Mouse (Mus musculus) heart, embryonic 16.5 days (tissue): ENCODE measurements at regions not wholly inside any gene's neighbourhood (a gene's known extent, or its start where the extent isn't known, plus 50 kb on each side); places are given as distances from the start of the nearest gene placed in this dataset.

Source experiments
- ATAC-seq: fragments of 200-750 bp; cut with Nextera tagmentation; replicated peaks from 2 replicates; pipeline ENCODE4 v1.8.0; 2017; ENCODE audit warnings: moderate number of reproducible peaks; ENCODE audit not compliant: insufficient read depth, low FRiP score; ENCODE audit errors: extremely low read depth
- H3K27ac ChIP-seq: fragments of 300-500 bp; sonication (generic); 2 replicates; pipeline ENCODE4 v1.5.1; 2014; ENCODE audit warnings: mild to moderate bottlenecking, low read length, control low read depth, moderate library complexity
- H3K27me3 ChIP-seq: fragments of 300-500 bp; sonication (generic); 2 replicates; pipeline ENCODE4 v1.6.1; 2014; ENCODE audit warnings: low read length, mixed read lengths; ENCODE audit not compliant: control insufficient read depth, insufficient read depth
- H3K36me3 ChIP-seq: fragments of 300-500 bp; sonication (generic); 2 replicates; pipeline ENCODE4 v1.6.1; 2014; ENCODE audit not compliant: control insufficient read depth, insufficient read depth
- H3K4me1 ChIP-seq: fragments of 300-500 bp; sonication (generic); 2 replicates; pipeline ENCODE4 v1.6.1; 2014; ENCODE audit warnings: low read length, mixed read lengths; ENCODE audit not compliant: control insufficient read depth, insufficient read depth
- H3K4me2 ChIP-seq: fragments of 300-500 bp; sonication (generic); 2 replicates; pipeline ENCODE4 v1.6.1; 2014; ENCODE audit warnings: low read depth, mild to moderate bottlenecking, control low read depth, low read length
- H3K4me3 ChIP-seq: fragments of 300-500 bp; sonication (generic); 2 replicates; pipeline ENCODE4 v1.5.1; 2014; ENCODE audit warnings: mild to moderate bottlenecking, control low read depth, low read length
- H3K9ac ChIP-seq: fragments of 300-500 bp; sonication (generic); 2 replicates; pipeline ENCODE4 v1.6.1; 2014; ENCODE audit warnings: low read length, control low read depth
- H3K9me3 ChIP-seq: fragments of 300-500 bp; sonication (generic); replicated peaks from 2 replicates; pipeline ENCODE4 v1.6.1; 2016; ENCODE audit warnings: low read length; ENCODE audit not compliant: control insufficient read depth
- WGBS: fragments of 180-500 bp; shearing (Covaris S2); extraction: QIAGEN DNeasy Blood & Tissue Kit; methylation state at CpG from one replicate; pipeline ENCODE4 v1.1.7; 2014; 5-methylcytosine and 5-hydroxymethylcytosine counted together

DNA sequence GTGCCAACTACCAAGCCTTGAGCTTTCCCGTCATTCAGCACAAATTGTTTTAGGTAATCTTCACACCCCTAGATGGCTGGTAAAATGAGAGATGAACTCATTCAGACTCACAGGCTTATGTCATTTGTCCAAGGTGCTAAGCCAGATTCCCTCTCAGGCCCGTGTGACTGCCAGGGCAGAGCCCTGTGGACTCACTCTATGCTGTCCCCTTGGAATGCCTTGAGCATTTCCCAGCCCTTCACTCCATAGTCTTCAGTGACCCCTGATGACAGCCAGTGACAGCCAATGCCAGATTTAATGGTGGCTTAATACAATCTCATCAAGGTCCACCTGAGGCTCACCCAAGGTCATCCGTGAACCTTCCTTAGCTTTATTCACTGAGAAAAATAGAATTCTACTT, 270.2 kb upstream of the Jmjd1c start:
- no peak overlapping the region for H3K4me3 ChIP-seq
- ATAC-seq, result no peak
- no peaks in the 10 kb centered on the region for H3K27me3 ChIP-seq
- 69% methylated on average over 3 of the region's 3 CpGs for WGBS
- no peaks in the 10 kb centered on the region for H3K4me1 ChIP-seq
- H3K9me3 ChIP-seq, result peaks cover 10% of the 10 kb centered on the region
- no peak overlapping the region for H3K4me2 ChIP-seq
- H3K9ac ChIP-seq, result no peak overlapping the region
- no peak overlapping the region for H3K27ac ChIP-seq
- no peaks in the 10 kb centered on the region for H3K36me3 ChIP-seq

DNA sequence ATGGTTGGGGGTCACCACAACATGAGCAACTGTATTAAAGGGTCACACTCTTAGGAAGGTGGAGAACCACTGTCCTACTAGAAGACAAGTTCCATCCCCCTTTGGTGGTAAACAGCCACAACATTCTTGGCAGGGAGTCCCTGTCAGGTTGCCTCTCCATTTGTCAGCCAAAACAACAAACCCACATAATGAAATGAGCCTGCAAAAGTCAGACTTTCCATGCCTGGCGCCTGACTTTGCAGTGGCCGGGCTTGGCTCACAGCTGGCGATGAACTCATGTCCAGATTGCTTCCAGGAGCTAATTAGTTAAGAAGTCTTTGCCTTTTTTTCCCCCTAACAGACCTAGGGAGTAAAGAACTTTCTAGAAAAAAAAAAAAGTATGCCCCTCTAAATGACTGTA, 269.6 kb upstream of the Jmjd1c start:
- Histone ChIP-seq H3K36me3 (no peaks in the 10 kb centered on the region), H3K4me1 (no peaks in the 10 kb centered on the region), H3K9me3 (peaks cover 10% of the 10 kb centered on the region), H3K27ac (no peak overlapping the region), H3K4me3 (no peak overlapping the region), H3K9ac (no peak overlapping the region), H3K27me3 (no peaks in the 10 kb centered on the region), H3K4me2 (no peak overlapping the region)
- ATAC-seq, result no peak
- WGBS, result 71% methylated on average over 3 of the region's 3 CpGs

DNA sequence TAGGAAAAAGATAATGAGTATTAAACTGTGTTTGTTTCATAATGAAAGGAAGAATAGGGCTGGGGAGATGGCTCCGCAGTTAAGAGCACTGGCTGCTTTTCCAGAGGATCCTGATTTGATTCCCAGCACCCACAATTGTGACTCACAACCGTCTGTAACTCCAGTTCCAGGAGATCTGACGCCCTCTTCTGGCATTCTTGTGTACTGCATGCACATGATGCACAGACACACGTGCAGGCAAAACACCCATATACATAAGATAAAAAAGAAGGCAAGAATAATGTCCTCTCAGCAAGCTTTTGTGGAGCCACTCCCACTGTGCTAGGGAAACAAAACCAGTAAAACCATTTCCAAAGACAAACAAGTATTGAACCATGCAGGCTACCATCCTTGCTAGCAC, 261.0 kb upstream of the Jmjd1c start:
- Histone ChIP-seq H3K4me1 (no peaks in the 10 kb centered on the region), H3K4me2 (no peak overlapping the region), H3K27me3 (no peaks in the 10 kb centered on the region), H3K4me3 (no peak overlapping the region), H3K27ac (no peak overlapping the region), H3K9ac (no peak overlapping the region), H3K36me3 (no peaks in the 10 kb centered on the region), H3K9me3 (peaks cover 5% of the 10 kb centered on the region; the same call in 1 of the 2 replicates)
- WGBS, result 67% methylated on average over 4 of the region's 4 CpGs
- ATAC-seq, result no peak

DNA sequence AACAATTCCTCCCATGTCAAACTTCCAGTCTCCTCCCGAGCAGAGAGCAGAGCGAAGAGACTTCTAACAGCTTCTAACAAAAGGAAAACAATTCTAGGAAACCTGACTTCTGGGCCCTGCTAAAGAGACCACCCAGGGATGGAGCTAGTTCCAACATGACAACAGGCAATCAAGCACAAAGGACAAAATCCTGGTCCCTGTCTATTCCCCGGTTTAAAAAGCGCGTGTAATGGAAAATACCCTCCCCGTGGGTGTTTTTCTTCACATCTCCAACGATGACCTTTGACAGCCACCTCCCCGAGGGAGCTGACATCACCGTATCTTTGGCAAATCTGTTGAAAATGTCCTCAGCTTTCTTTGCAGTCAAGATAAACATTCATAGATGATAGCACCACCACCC, 256.9 kb upstream of the Jmjd1c start:
- WGBS, result 44% methylated on average over 9 of the region's 9 CpGs
- Histone ChIP-seq H3K9ac (no peak overlapping the region), H3K4me2 (no peak overlapping the region), H3K36me3 (no peaks in the 10 kb centered on the region), H3K27me3 (no peaks in the 10 kb centered on the region), H3K27ac (no peak overlapping the region), H3K4me3 (no peak overlapping the region), H3K4me1 (no peaks in the 10 kb centered on the region), H3K9me3 (peaks cover 5% of the 10 kb centered on the region; the same call in 1 of the 2 replicates)
- no peak for ATAC-seq

DNA sequence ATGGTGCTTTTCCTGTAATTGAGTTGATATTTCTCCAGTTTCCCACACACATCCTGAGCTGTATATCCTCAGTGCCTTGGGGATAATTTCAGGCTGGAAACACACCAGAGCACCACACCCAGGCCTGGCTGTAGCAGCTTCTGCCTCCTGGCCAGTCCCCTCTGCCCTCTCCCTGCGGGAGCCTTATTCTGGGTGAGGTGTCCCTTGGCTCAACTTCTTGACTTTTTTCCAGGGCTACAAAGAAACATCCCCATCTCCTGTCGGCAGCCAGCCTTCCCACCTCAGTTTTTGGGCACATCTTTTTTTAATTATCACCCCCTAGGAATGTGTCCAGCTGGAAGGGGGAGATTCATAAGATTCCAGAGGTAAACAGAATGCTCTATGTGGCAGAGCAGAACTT, 252.7 kb upstream of the Jmjd1c start:
- H3K9me3 ChIP-seq, result no peaks in the 10 kb centered on the region
- H3K27ac ChIP-seq, result no peak overlapping the region
- no peaks in the 10 kb centered on the region for H3K4me1 ChIP-seq
- ATAC-seq, result no peak
- no peaks in the 10 kb centered on the region for H3K36me3 ChIP-seq
- no peak overlapping the region for H3K4me3 ChIP-seq
- 51% methylated on average over 2 of the region's 2 CpGs for WGBS
- no peak overlapping the region for H3K9ac ChIP-seq
- H3K4me2 ChIP-seq, result no peak overlapping the region
- no peaks in the 10 kb centered on the region for H3K27me3 ChIP-seq

DNA sequence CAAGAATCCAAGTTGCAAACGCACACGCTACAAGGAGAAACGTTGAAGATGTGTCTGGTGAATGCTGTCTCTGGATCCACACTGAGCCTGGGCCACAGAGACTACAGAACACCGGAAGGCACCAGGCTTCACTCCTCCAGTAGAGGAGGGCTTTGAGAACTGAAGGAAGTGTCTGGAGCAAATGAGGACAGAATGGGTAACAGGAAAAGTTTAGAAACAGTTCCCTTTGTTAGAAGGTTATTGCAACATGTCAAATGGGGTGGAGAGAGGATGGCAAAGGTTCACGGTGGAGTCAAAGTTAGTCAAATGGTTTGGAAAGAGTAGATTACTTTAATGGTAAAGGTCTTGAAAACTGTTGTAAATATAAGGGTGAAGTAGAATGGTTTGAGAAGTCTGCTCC, 247.1 kb upstream of the Jmjd1c start:
- Histone ChIP-seq H3K4me3 (no peak overlapping the region), H3K9ac (no peak overlapping the region), H3K4me2 (no peak overlapping the region), H3K9me3 (no peaks in the 10 kb centered on the region), H3K27me3 (no peaks in the 10 kb centered on the region), H3K36me3 (no peaks in the 10 kb centered on the region), H3K27ac (no peak overlapping the region), H3K4me1 (no peaks in the 10 kb centered on the region)
- ATAC-seq, result no peak
- 81% methylated on average over 5 of the region's 5 CpGs for WGBS

DNA sequence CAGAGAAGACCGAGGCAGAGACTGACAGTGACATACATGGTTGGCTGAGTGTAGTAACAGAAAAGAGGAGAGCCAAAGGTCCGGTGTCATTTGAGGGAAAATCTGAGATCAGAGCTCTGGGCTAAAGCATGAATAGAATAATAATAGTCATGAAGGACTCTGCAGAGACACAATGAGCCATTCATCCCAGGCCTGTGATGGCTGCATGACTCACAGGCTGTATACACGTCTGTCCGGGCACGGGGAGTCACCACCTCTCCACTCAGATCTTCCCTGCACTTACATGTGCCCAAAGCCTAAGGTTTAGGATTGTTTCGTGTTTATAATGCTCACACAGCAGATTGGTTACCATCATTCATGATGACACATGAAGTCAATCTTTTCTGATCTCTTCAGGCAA, 246.2 kb upstream of the Jmjd1c start:
- no peak overlapping the region for H3K4me3 ChIP-seq
- no peak overlapping the region for H3K4me2 ChIP-seq
- H3K36me3 ChIP-seq, result no peaks in the 10 kb centered on the region
- 63% methylated on average over 6 of the region's 6 CpGs for WGBS
- no peak overlapping the region for H3K27ac ChIP-seq
- H3K4me1 ChIP-seq, result no peaks in the 10 kb centered on the region
- no peak for ATAC-seq
- no peaks in the 10 kb centered on the region for H3K27me3 ChIP-seq
- no peaks in the 10 kb centered on the region for H3K9me3 ChIP-seq
- no peak overlapping the region for H3K9ac ChIP-seq

DNA sequence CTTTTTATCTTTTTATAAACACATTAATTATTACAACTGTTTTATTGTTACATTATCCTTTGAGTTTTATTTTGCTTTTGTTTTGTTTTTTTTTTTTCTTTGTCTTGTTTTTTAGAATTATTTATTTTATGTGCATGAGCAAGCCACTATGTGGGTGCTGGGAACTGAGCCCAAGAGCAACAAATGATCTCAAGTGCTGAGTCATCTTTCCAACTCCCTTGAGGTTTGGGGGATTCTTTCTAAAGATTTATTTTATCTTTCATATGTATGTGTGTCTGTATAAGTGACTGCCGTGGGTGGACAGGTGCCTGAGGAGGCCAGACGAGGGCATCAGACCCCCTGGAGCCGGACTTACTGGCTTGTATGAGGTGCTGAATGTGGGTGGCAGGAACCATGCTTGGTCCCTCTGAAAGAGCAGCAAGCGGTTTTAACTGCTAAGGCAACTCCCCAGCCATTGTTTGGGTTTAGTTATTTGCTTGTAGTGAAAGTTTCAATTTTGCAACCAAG, 244.9 kb upstream of the Jmjd1c start:
- Histone ChIP-seq H3K4me1 (no peaks in the 10 kb centered on the region), H3K4me2 (no peak overlapping the region), H3K27ac (no peak overlapping the region), H3K9ac (no peak overlapping the region), H3K27me3 (no peaks in the 10 kb centered on the region), H3K36me3 (no peaks in the 10 kb centered on the region), H3K4me3 (no peak overlapping the region), H3K9me3 (no peaks in the 10 kb centered on the region)
- no peak for ATAC-seq
- whole genome bisulfite sequencing, result 64% methylated on average over 4 of the region's 4 CpGs

DNA sequence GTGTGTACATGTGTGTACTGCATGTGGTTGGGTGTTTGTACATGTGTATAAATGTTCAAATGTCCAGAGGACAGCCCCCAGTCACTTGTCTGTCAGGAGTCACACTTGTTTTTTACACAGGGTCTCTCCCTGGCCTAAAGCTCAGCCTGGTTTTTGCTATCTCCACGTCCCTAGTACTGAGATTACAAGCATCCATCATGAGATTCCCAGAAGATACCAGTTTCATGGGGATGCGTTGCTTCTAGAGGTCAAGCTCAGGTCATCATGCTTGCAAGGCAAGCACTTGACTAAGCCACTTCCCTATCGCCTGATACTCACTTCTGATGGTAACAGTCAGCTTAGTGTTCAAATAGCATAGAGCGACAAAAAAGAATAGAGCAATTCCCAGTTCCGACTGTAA, 244.1 kb upstream of the Jmjd1c start:
- Histone ChIP-seq H3K9me3 (no peaks in the 10 kb centered on the region), H3K4me3 (no peak overlapping the region), H3K36me3 (no peaks in the 10 kb centered on the region), H3K4me1 (no peaks in the 10 kb centered on the region), H3K27me3 (no peaks in the 10 kb centered on the region), H3K4me2 (no peak overlapping the region), H3K27ac (no peak overlapping the region), H3K9ac (no peak overlapping the region)
- 46% methylated on average over 5 of the region's 5 CpGs for WGBS
- ATAC-seq, result no peak

DNA sequence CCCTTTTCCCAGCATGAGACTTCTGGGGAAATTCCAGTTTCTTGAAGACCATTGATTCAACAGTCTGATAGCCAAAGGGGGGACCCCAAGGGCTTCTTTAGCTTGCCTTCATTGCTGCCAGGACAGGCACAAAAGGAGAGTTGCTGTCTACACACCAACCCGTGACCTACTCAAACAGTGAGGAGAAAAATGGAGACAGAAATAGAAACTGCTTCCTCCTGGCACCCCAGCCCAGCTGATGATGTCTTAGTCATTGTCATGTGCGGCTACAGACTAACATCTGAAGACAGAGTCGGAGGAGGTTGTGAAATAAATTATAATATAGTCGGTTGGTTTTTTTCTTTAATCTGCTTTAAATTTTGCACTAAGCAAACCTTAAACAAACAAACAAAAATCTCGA, 243.2 kb upstream of the Jmjd1c start:
- Histone ChIP-seq H3K36me3 (no peaks in the 10 kb centered on the region), H3K4me1 (no peaks in the 10 kb centered on the region), H3K27me3 (no peaks in the 10 kb centered on the region), H3K9me3 (no peaks in the 10 kb centered on the region), H3K4me2 (peak overlapping the region; percentile 49), H3K4me3 (no peak overlapping the region), H3K9ac (no peak overlapping the region), H3K27ac (no peak overlapping the region)
- ATAC-seq, result no peak
- 35% methylated on average over 5 of the region's 5 CpGs for WGBS
